Comparison of ENCODE assay signal across 18 mouse cellular contexts in the genomic region with DNA sequence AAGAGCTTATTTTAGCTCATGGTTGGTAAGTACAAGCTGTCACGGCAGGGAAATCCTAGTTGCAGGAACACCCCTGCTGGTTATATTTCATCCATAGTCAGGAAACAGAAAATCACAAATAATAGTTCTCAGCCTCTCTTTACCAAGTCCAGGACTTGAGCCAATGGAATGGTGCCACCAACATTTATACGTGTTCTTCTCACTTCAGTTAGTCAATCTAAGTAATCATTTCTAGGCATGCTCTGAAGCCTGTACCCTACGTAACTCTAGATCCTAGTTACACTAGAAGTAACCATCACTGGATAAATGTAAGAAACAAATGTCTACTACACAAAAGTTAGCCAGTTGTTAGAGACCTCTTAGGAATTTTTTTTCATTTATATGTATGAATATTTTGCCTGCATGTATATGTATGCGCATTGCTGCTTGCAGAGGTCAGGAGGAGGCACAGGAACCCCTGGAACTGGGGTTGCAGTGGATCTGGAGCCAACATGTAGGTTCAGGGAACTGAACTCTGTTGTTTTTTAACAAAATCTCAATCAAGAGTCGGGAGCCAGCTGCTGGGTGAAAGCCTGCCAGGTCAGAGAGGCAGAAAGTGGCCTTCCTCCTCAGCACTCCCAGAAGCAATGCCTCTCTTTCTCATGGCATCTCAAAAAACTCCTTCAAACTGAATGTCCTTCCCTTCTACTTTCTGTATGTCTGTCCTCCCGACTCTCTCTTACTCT.
"Had no signal": no experiment of that assay in that cellular context is flagged by ENCODE, and none has a peak within 500 bp of the region (broad histone marks: within the 10 kb centered on the region; RNA-seq: fewer than 3 reads in every experiment).

No protein-coding gene starts in this region.

- H3K9me3 ChIP-seq: limb, embryonic 12.5 days; liver, embryonic 15.5 days; midbrain, embryonic 10.5 days; neural tube, embryonic 15.5 days; stomach, embryonic 15.5 days had no signal

- H3K4me1 ChIP-seq: limb, embryonic 12.5 days; liver, embryonic 15.5 days; midbrain, embryonic 10.5 days; neural tube, embryonic 15.5 days; stomach, embryonic 15.5 days had no signal

- ATAC-seq: hindbrain, embryonic 16.5 days; inflammation-experienced regulatory T-cells, adult 6 months; intestine, postnatal 0 days; lung, postnatal 0 days had no signal

- DNase-seq: layer of hippocampus, adult 9-11 months; layer of hippocampus, postnatal 36 days; liver; lung, adult 2 months; lung, postnatal 4 days; midbrain, embryonic 14.5 days; spleen, adult 18-20 months; thymus, postnatal 4 days had no signal

- H3K27me3 ChIP-seq: limb, embryonic 12.5 days; liver, embryonic 15.5 days; neural tube, embryonic 15.5 days; stomach, embryonic 15.5 days had no signal

- H3K9ac ChIP-seq: limb, embryonic 12.5 days; liver, embryonic 15.5 days; neural tube, embryonic 15.5 days; stomach, embryonic 15.5 days had no signal

- H3K27ac ChIP-seq: limb, embryonic 12.5 days; liver, embryonic 15.5 days; midbrain, embryonic 10.5 days; neural tube, embryonic 15.5 days; stomach, embryonic 15.5 days had no signal

- H3K36me3 ChIP-seq: limb, embryonic 12.5 days; liver, embryonic 15.5 days; neural tube, embryonic 15.5 days; stomach, embryonic 15.5 days had no signal

- H3K4me3 ChIP-seq: limb, embryonic 12.5 days; liver, embryonic 15.5 days; midbrain, embryonic 10.5 days; myocyte; neural tube, embryonic 15.5 days; stomach, embryonic 15.5 days had no signal

- H3K4me2 ChIP-seq: limb, embryonic 12.5 days; liver, embryonic 15.5 days; neural tube, embryonic 15.5 days; stomach, embryonic 15.5 days had no signal
